Mouse (Mus musculus) spleen, adult 2 months (tissue): ENCODE results near the gene D630003M21Rik.

ENCODE experiments used
- CTCF ChIP-seq: fragments of 200-500 bp; IDR thresholded peaks from 2 replicates; pipeline ENCODE4 v1.5.1; 2011; ENCODE audit warnings: mild to moderate bottlenecking, inconsistent platforms; ENCODE audit not compliant: insufficient read depth, insufficient read length, insufficient replicate concordance; ENCODE audit errors: extremely low read depth
- POLR2A ChIP-seq: fragments of 200-500 bp; IDR thresholded peaks from 2 replicates; pipeline ENCODE4 v1.6.1; 2011; ENCODE audit warnings: low read depth, low read length, inconsistent platforms

DNA sequence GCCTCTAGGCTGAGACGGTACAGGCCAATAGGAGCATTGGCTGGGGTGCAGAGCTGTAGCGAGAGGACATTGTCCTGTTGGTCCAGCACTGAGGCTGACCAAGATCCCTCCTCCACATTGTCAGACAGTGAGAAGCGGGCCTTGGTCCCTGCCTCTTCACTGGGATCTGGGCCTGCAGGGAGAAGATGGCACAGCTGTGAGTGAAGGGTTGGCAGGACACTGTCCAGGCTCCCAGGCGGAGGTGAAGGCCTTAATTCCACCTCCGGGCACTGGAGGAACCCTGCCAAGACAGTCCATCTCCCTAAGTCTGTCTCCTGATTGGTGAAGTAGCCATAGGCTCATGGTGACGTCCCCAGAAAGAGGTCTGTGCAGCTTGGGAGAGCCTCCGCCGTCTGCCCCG, 90.2 kb downstream of the D630003M21Rik start:
- TF ChIP-seq CTCF (no peak), POLR2A (no peak)
